Mouse (Mus musculus) ovary, postnatal 14 days (tissue): Measurements from ENCODE around the gene Epb41l2.

ENCODE experiments used
- DNase-seq: peaks from one replicate; pipeline ENCODE4 v3.0.0; 2022; ENCODE audit warnings: low spot score

Epb41l2 gene

DNA sequence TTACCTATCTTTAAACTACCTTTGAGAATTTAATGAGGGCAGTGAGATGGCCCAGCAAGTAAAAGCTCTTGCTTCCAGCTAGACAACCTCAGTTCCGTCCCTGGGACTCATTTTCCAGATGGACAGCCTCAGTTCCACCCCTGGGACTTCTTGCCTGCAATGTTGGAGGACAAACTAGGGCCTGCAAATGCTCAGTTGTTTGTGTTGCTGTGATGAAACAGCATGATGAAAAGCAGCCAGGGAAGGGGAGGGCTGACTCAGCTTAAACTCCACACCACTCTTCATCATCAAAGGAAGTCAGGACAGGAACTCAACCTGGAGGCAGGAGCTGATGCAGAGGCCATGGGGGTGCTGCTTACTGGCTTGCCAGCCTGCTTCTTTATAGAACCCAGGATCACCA is 154.2 kb downstream of the Epb41l2 start:
- DNase-seq = no peak

DNA sequence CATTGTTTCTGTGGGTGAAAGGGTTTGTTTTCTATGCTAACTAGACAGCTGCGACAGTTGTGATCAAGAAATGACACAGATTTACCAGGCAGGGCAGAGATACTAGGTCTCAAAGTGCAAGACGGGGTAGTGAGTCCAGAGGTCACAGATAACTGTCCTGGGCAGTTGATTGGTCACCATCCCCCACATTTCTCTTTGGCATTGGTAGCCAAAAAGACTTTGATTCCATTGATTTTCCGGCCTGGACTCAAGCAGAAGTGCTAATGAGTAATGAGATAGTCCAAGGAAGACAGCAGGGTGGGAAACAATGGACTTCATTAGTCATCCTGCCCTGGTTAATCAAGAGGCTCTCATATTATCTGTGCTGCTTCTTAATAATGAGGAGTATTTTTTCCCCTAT is 160.4 kb downstream of the Epb41l2 start:
- no peak for DNase-seq

GRCm38 (mm10) chr10:25520428-25520827 is 160.8 kb downstream of the Epb41l2 start:
- no peak for DNase-seq

DNA sequence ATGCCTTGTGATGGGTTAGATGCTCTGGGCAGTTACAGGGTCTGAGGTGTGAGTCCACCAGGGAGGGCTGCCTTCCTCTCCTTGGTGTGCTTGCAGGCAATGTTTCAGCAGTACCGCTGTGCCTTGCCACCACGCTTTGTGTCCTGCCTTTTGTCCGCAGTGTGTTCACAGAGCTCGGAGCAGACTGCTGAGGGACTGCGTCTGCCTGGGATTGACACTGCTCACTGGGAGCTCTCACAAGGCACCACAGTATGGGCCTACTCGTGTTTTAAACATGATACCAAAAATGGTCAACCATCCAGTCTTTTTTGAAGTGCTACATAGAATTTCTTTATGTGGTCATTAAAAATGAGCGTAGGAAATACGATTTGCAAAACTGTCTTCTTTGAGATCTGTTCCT is 164.1 kb downstream of the Epb41l2 start:
- DNase-seq = no peak

- DNase-seq = no peak
Measured at GRCm38 (mm10) chr10:25526156-25526555, 166.6 kb downstream of the Epb41l2 start.

DNA sequence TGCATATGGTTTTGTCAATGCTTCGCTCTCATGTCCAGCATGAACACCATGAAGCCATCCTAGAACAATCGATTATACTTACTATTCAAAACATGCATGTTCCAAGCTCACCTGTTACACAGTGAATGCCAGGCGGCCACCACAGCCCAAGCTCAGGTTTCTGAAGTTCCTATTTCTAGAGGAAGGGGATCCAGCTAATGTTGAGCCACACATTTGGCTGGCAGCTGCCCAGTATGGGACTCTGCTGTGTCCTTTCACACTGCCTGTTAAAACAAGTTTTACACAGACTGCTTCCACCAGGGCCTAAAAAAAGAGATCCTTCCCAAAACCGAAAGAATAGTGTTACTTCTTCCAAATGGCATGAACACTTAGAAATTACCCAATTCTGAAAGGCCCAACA is 167.0 kb downstream of the Epb41l2 start:
- DNase-seq = no peak

- no peak for DNase-seq
Measured at GRCm38 (mm10) chr10:25527126-25527525, 167.5 kb downstream of the Epb41l2 start.

GRCm38 (mm10) chr10:25531335-25531734 is 171.7 kb downstream of the Epb41l2 start:
- DNase-seq = no peak

GRCm38 (mm10) chr10:25533105-25533504 is 173.5 kb downstream of the Epb41l2 start:
- no peak for DNase-seq

GRCm38 (mm10) chr10:25533513-25534246 is 174.1 kb downstream of the Epb41l2 start:
- DNase-seq = no peak

DNA sequence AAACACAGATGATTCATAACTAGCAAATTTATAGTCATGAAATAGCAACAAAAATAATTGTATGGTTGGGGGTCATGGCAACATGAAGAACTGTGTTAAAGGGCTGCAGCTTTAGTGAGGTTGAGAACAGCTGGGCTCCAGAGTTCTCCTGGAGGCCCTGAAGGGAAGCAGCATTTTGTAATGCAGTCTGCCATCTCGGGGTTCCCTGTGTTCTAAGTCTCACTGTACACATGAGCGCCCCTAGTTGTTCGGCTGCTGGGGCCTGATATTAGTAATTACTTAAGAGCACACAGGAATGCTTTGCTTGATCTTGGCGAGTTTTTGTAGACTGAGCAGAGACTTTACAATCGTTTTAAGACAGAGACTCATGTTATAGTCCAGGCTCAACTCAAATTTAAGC is 174.9 kb downstream of the Epb41l2 start:
- DNase-seq = no peak

GRCm38 (mm10) chr10:25535891-25536331 is 176.3 kb downstream of the Epb41l2 start, which contains the start of gene Smlr1:
Gene Smlr1, minus strand, starts transcription at chr10:25536267.
- no peak for DNase-seq

DNA sequence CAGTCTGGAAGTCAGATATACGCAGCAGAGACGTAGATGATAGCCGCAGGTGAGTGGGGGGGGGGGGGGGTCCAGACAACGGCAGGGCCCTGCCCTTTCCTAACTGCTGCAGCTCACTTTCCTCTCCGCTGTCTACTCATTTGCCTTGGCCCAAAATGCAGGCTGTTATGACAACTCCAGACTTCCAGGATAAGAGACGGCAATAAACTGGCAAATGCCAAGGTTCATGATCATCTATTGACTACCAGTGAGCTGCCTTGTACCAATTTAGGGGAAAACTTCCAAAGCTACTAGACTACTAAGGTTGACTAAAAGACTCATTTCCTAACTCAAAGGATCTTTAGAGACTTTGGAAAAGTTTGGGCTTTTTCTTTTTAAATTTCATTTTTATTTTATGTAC is 177.0 kb downstream of the Epb41l2 start:
- DNase-seq = no peak

GRCm38 (mm10) chr10:25538738-25539137 is 179.1 kb downstream of the Epb41l2 start:
- DNase-seq = no peak

- no peak for DNase-seq
Measured at GRCm38 (mm10) chr10:25539146-25539770, 179.7 kb downstream of the Epb41l2 start.

GRCm38 (mm10) chr10:25539771-25540168 is 180.2 kb downstream of the Epb41l2 start:
- DNase-seq = no peak

DNA sequence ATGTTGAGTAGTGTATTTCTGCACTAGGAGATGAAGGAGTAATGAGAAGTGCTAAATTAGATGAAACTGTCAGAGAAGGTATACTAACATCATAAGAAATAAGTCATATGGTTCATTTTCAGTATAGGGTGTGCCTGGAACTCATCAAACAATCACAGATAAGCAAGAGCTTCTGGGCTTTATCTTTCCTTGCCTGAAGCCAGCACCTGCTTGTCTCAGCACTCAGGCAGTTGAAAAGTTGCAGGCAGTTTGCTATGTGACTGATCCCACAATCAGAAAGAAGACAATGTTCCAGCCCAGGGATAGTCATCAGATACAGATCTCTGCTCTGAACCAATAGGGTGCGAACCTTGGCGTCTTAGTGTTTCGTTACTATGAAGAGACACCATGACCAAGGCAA is 181.5 kb downstream of the Epb41l2 start:
- DNase-seq = no peak

DNA sequence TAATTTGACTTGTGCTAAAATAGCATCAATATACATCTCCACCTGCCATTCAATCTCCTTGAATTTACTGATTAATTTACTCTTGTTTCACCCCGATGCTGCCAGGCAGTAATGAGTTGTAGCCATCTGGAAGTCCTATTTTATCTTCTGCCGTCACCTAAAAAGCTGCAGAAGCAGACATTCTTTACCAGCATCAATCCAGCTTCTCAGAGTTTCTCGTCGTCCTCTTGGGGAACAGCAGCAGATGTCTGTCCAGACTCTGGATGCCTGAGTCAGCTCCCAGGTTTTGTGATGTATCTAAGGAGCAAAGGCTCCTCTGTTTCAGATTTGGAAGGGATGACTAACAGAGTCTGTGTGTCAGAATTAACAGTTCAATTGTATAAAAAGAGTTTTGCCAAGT is 193.3 kb downstream of the Epb41l2 start:
- DNase-seq = no peak

GRCm38 (mm10) chr10:25571319-25572240 is 212.0 kb downstream of the Epb41l2 start:
- no peak for DNase-seq
